Mouse (Mus musculus) layer of hippocampus, postnatal 14 days (tissue): Measurements from ENCODE around the gene Gfpt1. TPM values are rescaled to one million over a fixed set of nuclear protein-coding genes. Genes with fewer than 3 reads are reported as not detected.
"Not testable (repeated sequence)": the region's sequence is repeated elsewhere in the genome, so short reads cannot be mapped to it uniquely, and the experiment has no call there.

Source experiments
- DNase-seq, 2 experiments: peaks; one replicate each; pipeline ENCODE4 v3.0.0; 2021 to 2022; ENCODE audit warnings: low spot score in 2 of 2, mixed read lengths in 1 of 2
- total RNA-seq, 2 experiments: library from RNA; stranded (reverse); gene quantifications; 2 replicates each; pipeline ENCODE4 v1.2.3; 2021

The Gfpt1 gene
- total RNA-seq, 2 experiments from 2014 or later: 52.6 to 58.3 TPM

GRCm38 (mm10) chr6:87040971-87041370 is 1.7 kb upstream of the Gfpt1 start:
- peak in 1 of 2 experiments; percentile 33 for DNase-seq

GRCm38 (mm10) chr6:87041431-87041830 is 1.2 kb upstream of the Gfpt1 start:
- DNase-seq: no peak

- no peak for DNase-seq
Measured at GRCm38 (mm10) chr6:87042004-87042336, 676 bp upstream of the Gfpt1 start.

GRCm38 (mm10) chr6:87043131-87043516 is 478 bp downstream of the Gfpt1 start:
- no peak for DNase-seq

- no peak for DNase-seq
Measured at GRCm38 (mm10) chr6:87044895-87045294, 2.2 kb downstream of the Gfpt1 start.

GRCm38 (mm10) chr6:87045507-87045906 is 2.9 kb downstream of the Gfpt1 start:
- no peak for DNase-seq

- DNase-seq: not testable (repeated sequence)
Measured at GRCm38 (mm10) chr6:87048712-87049111, 6.1 kb downstream of the Gfpt1 start.

- DNase-seq: no peak
Measured at GRCm38 (mm10) chr6:87051886-87052425, 9.3 kb downstream of the Gfpt1 start.

GRCm38 (mm10) chr6:87054193-87054592 is 11.5 kb downstream of the Gfpt1 start:
- DNase-seq: no peak

- DNase-seq: no peak
Measured at GRCm38 (mm10) chr6:87059754-87060153, 17.1 kb downstream of the Gfpt1 start.

- no peak for DNase-seq
Measured at GRCm38 (mm10) chr6:87063586-87063985, 20.9 kb downstream of the Gfpt1 start.

GRCm38 (mm10) chr6:87068209-87068608 is 25.6 kb downstream of the Gfpt1 start:
- no peak for DNase-seq

- DNase-seq: no peak
Measured at GRCm38 (mm10) chr6:87069195-87069900, 26.7 kb downstream of the Gfpt1 start.

GRCm38 (mm10) chr6:87070641-87071040 is 28.0 kb downstream of the Gfpt1 start:
- DNase-seq: no peak

GRCm38 (mm10) chr6:87072759-87073158 is 30.1 kb downstream of the Gfpt1 start:
- DNase-seq: no peak

GRCm38 (mm10) chr6:87075092-87075685 is 32.5 kb downstream of the Gfpt1 start:
- DNase-seq: no peak

- DNase-seq: no peak
Measured at GRCm38 (mm10) chr6:87079457-87079856, 36.8 kb downstream of the Gfpt1 start.

- no peak for DNase-seq
Measured at GRCm38 (mm10) chr6:87085026-87085425, 42.4 kb downstream of the Gfpt1 start.

GRCm38 (mm10) chr6:87088356-87088755 is 45.7 kb downstream of the Gfpt1 start:
- DNase-seq: no peak

GRCm38 (mm10) chr6:87090877-87091276 is 48.2 kb downstream of the Gfpt1 start:
- DNase-seq: no peak

- no peak for DNase-seq
Measured at GRCm38 (mm10) chr6:87092476-87092875, 49.8 kb downstream of the Gfpt1 start.

- not testable (repeated sequence) for DNase-seq
Measured at GRCm38 (mm10) chr6:87093631-87094030, 51.0 kb downstream of the Gfpt1 start.

GRCm38 (mm10) chr6:87099261-87099660 is 56.6 kb downstream of the Gfpt1 start:
- DNase-seq: no peak
